Mouse (Mus musculus) gastrocnemius, postnatal 10 days (tissue): ENCODE data around the gene Tmem255a. TPM values are rescaled to one million over a fixed set of nuclear protein-coding genes. Genes with fewer than 3 reads are reported as not detected.

Source experiments
- DNase-seq: peaks from one replicate; pipeline ENCODE4 v3.0.0; 2021; ENCODE audit warnings: mixed read lengths
- long read RNA-seq, 2 experiments: library from polyadenylated mRNA; stranded (forward); transcript quantifications; one replicate each; pipeline ENCODE4 v2.0.0; 2021
- total RNA-seq, 2 experiments: library from RNA; stranded (reverse); gene quantifications; 2 replicates each; pipeline ENCODE4 v1.2.3; 2021

Tmem255a gene
- 10 to 100 TPM in 1 of 2 experiments, 1 to 10 TPM in 1; 8.7 to 11.5 TPM for total RNA-seq
- long read RNA-seq, experiment 1, partial matches to known transcripts = 0 of 6 reads
- long read RNA-seq, experiment 1, other reads (novel, unspliced or antisense) = 1 of 6 reads
- long read RNA-seq, experiment 2, transcript Tmem255a-201 (10 exons, 3,380 nt) = major isoform, 5 of 8 reads
- long read RNA-seq, experiment 2, partial matches to known transcripts = 1 of 8 reads
- long read RNA-seq, experiment 2, other reads (novel, unspliced or antisense) = 1 of 8 reads

- DNase-seq = peak; percentile 15
Observed at GRCm38 (mm10) chrX:38251851-38252571, at the start of gene Tmem255a. Tmem255a (minus strand) TSS chrX:38252439.

- no peak for DNase-seq
Observed at GRCm38 (mm10) chrX:38259610-38260009, 7.4 kb upstream of the Tmem255a start.

GRCm38 (mm10) chrX:38250352-38250950 is 1.8 kb downstream of the Tmem255a start:
- DNase-seq = peak; percentile 7

GRCm38 (mm10) chrX:38249640-38250351 is 2.4 kb downstream of the Tmem255a start:
- peak; percentile 56 for DNase-seq

GRCm38 (mm10) chrX:38247601-38248000 is 4.6 kb downstream of the Tmem255a start:
- no peak for DNase-seq

- no peak for DNase-seq
Observed at GRCm38 (mm10) chrX:38247108-38247507, 5.1 kb downstream of the Tmem255a start.

- peak; percentile 56 for DNase-seq
Observed at GRCm38 (mm10) chrX:38237731-38238130, 14.5 kb downstream of the Tmem255a start.

- no peak for DNase-seq
Observed at GRCm38 (mm10) chrX:38229888-38230287, 22.4 kb downstream of the Tmem255a start.

GRCm38 (mm10) chrX:38222757-38223156 is 29.5 kb downstream of the Tmem255a start:
- DNase-seq = no peak

- DNase-seq = no peak
Observed at GRCm38 (mm10) chrX:38217676-38217991, 34.6 kb downstream of the Tmem255a start.

- no peak for DNase-seq
Observed at GRCm38 (mm10) chrX:38216986-38217675, 35.1 kb downstream of the Tmem255a start.

- DNase-seq = no peak
Observed at GRCm38 (mm10) chrX:38207392-38207791, 44.8 kb downstream of the Tmem255a start.

GRCm38 (mm10) chrX:38201816-38202215 is 50.4 kb downstream of the Tmem255a start:
- DNase-seq = no peak

GRCm38 (mm10) chrX:38190458-38190764 is 61.8 kb downstream of the Tmem255a start:
- DNase-seq = no peak

GRCm38 (mm10) chrX:38189552-38190457 is 62.4 kb downstream of the Tmem255a start, which contains the start of gene Zbtb33:
Zbtb33 (plus strand) TSS chrX:38189793.
- DNase-seq = peak; percentile 88

- DNase-seq = no peak
Observed at GRCm38 (mm10) chrX:38185520-38185919, 66.7 kb downstream of the Tmem255a start.

GRCm38 (mm10) chrX:38181608-38182258 is 70.5 kb downstream of the Tmem255a start:
- DNase-seq = peak; percentile 63

GRCm38 (mm10) chrX:38180656-38181607 is 71.3 kb downstream of the Tmem255a start:
- DNase-seq = peak; percentile 7

GRCm38 (mm10) chrX:38179891-38180310 is 72.3 kb downstream of the Tmem255a start:
- peak; percentile 11 for DNase-seq
